Mouse (Mus musculus): Measurements from ENCODE around the gene Slc25a48. TPM values are rescaled to one million over a fixed set of nuclear protein-coding genes. Genes with fewer than 3 reads are reported as not detected.

The Slc25a48 gene
- polyA plus RNA-seq (2012; rRNA removed): 0.13 and 0.27 TPM in 2 replicates

DNA sequence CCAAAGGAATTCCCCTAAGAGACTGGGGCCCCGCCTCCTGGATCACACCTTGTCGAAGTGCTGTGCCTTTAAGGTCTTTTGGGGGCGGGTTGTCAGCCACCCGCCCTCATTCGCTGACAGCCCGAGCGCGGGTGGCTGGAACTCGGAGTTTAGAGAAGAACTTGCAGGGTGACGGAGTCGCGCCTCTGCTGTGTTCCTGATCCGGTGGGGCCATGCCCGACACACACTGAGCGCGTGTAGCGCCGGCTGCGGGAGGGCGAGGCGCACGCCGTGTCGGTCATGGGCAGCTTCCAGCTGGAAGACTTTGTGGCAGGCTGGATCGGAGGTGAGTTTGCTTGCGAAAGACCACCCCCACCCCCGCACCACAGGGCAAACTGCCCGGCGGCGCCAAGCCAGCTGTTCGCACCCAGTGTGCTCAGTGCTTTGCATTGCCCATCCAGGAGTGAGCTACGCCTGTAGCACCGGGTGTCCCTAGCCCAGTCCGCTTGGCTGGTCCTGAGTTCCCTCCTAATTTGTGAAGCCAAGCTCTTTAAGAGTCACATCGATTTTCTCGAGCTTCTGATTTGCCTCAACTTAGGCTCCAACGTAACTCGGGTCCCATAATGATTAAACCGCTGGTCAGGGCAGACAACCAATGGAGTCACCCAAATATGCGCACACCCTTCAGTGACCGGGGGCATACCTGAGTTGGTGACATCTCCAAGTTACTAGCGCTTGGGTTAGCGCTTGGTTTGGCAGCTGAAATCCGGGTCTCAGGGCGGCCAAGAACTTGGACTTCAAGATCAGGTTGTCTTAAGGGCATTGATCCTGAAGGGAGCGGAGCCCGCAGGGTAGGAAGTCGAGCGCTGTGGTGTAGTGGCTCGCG lies at the start of gene Slc25a48:
Gene Slc25a48 (plus strand): TSS at position 145 of the 865 bp plus-strand sequence.
- DNase-seq (ENCODE audit: low read depth): peak; percentile 40
- TF ChIP-seq CTCF (IDR thresholded peaks at IDR 0.05; ENCODE audit: borderline replicate concordance, extremely low read depth, insufficient read depth, insufficient read length): no peak
- TF ChIP-seq POLR2A (IDR thresholded peaks at IDR 0.05; ENCODE audit: borderline replicate concordance, extremely low read depth, insufficient read depth, insufficient read length, poor library complexity, severe bottlenecking): no peak

DNA sequence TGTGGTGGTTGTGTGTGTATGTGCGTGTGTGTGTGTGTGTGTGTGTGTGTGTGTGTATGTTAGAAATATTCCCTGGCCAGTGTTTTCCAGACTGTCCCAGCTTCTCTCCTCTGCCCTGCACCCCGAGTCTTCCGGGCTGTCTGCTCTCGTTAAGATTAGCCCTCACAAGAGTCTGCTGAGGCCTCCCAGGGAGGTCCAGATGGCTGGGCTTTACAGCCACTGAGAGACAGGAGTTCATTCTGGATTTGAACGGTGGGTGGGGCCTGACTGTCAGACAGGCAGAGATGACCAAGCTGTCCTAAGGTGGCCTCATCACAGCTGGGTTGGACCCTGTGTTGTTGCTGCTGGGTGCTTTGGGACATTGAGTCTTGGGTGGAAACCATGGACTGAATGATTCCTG lies 40.6 kb upstream of the Slc25a48 start:
- no peak for DNase-seq (ENCODE audit: low read depth)
- no peak for TF ChIP-seq POLR2A (IDR thresholded peaks at IDR 0.05; ENCODE audit: borderline replicate concordance, extremely low read depth, insufficient read depth, insufficient read length, poor library complexity, severe bottlenecking)
- TF ChIP-seq CTCF (IDR thresholded peaks at IDR 0.05; ENCODE audit: borderline replicate concordance, extremely low read depth, insufficient read depth, insufficient read length): no peak

DNA sequence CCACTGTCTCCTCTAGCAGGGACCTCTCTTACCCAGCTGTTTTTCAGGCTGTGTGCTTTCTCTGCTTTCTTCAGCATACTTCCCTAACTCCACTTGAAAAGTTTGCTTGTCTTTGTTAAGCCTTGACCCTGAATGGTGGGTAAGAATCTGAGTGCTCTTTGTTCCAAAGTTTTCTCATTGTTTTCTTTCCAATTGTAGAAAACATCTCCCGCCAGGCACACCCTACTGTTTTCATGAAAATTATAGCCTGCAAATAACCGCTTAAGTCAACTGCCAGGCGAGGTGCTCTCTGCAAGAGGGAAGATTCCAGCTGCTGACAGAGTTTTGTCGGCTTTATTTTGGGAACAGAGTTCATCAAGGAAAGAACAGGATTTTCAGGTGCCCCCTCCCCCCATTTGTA lies 37.0 kb upstream of the Slc25a48 start:
- no peak for TF ChIP-seq CTCF (IDR thresholded peaks at IDR 0.05; ENCODE audit: borderline replicate concordance, extremely low read depth, insufficient read depth, insufficient read length)
- no peak for TF ChIP-seq POLR2A (IDR thresholded peaks at IDR 0.05; ENCODE audit: borderline replicate concordance, extremely low read depth, insufficient read depth, insufficient read length, poor library complexity, severe bottlenecking)
- DNase-seq (ENCODE audit: low read depth): no peak

DNA sequence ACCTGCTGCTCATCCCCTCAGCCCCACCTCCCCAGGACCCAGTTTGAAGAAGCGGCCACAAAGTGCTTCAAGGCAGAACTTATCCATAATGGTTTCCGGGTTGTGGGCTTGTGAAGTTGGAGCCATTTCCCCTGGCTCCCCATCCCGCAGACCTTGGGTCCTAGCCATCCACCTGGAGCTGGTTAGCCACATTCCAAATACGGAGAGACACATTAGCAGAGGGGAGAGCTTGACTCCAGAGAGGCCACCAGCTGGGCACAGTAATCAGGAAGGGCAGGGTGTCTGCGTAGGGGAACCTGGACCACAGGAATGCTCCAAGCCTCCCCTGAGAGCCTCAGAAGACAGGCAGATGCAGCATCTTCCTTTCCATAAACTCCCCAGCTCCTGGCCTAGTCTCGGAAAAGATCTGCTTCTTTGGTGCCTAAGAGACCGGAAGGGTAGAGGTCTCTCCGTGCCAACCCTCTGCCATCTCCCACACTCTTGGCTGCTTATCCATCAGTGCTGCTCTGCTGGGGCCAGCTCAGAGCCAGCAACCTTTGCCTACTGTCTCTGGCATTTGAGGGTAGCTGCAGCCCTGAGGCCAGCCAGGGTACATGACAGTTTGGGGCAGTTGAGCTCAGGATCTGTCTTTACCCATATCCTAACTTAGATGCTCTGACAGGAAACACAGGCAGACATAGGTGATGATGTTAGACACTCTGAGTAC lies 34.6 kb upstream of the Slc25a48 start:
- DNase-seq (ENCODE audit: low read depth): no peak
- TF ChIP-seq CTCF (IDR thresholded peaks at IDR 0.05; ENCODE audit: borderline replicate concordance, extremely low read depth, insufficient read depth, insufficient read length): no peak
- no peak for TF ChIP-seq POLR2A (IDR thresholded peaks at IDR 0.05; ENCODE audit: borderline replicate concordance, extremely low read depth, insufficient read depth, insufficient read length, poor library complexity, severe bottlenecking)

DNA sequence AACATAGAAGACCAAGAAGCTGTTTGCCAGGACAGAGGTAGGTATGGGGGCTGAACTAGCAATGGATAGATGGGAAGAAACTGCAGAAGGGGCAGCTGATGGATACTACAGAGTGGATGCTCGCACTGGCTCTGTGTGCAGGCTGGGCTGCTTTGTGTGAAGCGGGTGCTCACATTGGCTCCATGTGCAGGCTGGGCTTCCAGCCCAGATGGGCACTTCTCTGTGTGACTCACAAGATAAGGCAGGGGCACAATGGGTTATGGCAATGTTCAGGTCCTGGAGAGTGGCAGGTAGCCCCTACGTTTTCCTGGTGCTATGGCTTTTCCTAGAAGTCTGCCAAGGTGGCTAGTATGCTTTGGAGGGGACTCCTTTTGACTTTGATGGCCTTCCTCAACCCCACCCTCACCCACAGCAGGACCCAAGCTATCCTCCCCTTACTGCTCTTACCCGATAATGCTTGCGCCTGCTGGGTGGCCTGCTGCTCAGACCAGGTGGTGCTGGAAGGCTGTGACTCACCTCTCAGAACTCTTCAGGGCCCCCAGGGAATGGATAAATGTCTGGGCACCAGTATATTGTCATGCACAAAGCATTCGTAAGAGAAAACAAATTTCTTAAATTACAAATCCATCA lies 33.5 kb upstream of the Slc25a48 start:
- TF ChIP-seq POLR2A (IDR thresholded peaks at IDR 0.05; ENCODE audit: borderline replicate concordance, extremely low read depth, insufficient read depth, insufficient read length, poor library complexity, severe bottlenecking): no peak
- no peak for TF ChIP-seq CTCF (IDR thresholded peaks at IDR 0.05; ENCODE audit: borderline replicate concordance, extremely low read depth, insufficient read depth, insufficient read length)
- DNase-seq (ENCODE audit: low read depth): no peak

DNA sequence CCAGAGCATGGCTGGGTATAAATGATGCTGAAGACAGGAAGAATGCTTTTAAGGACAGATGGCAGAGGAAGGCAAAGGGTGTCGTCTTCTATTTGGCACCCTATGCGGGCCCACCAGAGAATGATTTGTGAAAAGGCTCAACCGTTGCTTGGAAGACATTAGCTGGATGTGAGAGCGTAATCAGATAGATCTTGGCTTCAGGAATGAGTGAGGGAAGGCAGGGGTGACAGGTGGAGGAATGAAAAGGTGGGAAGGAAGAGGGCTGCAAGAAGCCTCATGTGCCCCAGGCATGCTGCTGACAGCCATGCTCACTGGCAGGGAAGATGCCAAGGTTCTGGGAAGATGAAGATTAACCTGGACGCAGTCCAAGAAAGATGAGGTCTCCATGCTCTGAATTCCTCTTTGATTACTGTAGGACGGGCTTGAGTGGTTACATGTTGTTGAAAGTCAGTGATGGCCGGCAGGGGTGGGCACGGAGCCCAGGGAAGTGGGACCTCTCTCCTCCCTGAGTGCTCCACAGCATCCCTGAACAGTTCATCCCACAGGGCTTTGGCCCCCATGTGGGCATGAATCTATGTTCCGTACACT lies 25.8 kb upstream of the Slc25a48 start:
- peak; percentile 65 for DNase-seq (ENCODE audit: low read depth)
- TF ChIP-seq CTCF (IDR thresholded peaks at IDR 0.05; ENCODE audit: borderline replicate concordance, extremely low read depth, insufficient read depth, insufficient read length): no peak
- no peak for TF ChIP-seq POLR2A (IDR thresholded peaks at IDR 0.05; ENCODE audit: borderline replicate concordance, extremely low read depth, insufficient read depth, insufficient read length, poor library complexity, severe bottlenecking)

DNA sequence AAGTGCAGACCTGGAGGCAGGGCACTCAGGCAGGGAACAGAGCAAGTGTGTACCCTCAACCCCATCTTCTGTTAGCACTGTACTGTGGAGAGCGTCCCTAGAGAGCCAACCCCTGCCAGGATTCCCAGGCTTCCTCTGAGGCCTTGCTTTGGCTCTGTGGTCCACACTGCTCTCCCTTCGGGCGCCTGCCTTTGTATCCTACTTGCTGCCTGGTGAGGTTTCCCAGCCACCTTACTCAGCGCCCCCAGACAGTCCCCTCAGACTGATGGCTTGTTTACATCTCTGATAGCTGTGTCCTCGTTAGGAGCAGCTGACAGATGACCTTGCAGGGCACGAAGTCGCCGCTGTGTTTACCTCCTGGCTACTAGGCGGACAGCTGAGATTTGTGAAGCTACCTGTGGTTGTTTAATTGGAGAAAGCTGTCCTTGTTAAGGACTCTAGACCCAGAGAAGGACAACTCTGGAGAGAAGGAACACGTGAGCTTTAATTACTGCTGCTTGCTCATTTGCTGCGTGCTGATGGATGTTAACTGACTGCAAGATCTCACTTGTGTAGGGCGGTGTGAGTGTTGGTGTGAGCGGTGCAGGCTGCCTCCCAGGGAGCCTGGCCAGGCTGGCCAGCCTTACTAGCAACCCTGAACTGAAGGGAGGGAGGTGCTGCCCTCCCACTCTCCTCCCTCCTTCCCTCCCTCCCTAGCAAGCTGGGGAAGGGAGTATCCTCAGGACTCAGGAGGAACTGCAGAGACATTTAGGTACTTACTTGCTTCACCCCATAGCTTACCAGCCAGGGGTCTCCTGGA lies 19.3 kb upstream of the Slc25a48 start:
- TF ChIP-seq POLR2A (IDR thresholded peaks at IDR 0.05; ENCODE audit: borderline replicate concordance, extremely low read depth, insufficient read depth, insufficient read length, poor library complexity, severe bottlenecking): no peak
- no peak for TF ChIP-seq CTCF (IDR thresholded peaks at IDR 0.05; ENCODE audit: borderline replicate concordance, extremely low read depth, insufficient read depth, insufficient read length)
- no peak for DNase-seq (ENCODE audit: low read depth)

DNA sequence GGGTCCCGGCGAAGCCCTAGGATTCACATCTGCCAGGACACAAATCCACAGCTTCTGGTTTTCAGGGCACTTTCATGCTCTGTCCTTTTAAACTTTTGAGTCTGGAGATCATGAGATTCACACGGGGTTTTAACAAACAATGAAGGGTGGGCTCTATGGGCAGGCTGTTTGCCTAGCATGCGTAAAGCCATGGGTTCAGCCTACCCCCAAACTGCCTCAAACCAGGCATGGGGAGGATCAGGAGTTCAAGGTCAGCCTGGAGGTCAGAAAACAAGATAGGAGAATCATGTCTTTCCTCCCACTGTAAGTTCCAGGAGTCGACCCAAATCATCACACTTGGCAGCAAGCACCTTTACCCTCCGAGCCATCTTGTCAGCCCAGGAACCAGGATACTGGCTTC lies 18.6 kb upstream of the Slc25a48 start:
- TF ChIP-seq POLR2A (IDR thresholded peaks at IDR 0.05; ENCODE audit: borderline replicate concordance, extremely low read depth, insufficient read depth, insufficient read length, poor library complexity, severe bottlenecking) (no peak), CTCF (IDR thresholded peaks at IDR 0.05; ENCODE audit: borderline replicate concordance, extremely low read depth, insufficient read depth, insufficient read length) (no peak)

DNA sequence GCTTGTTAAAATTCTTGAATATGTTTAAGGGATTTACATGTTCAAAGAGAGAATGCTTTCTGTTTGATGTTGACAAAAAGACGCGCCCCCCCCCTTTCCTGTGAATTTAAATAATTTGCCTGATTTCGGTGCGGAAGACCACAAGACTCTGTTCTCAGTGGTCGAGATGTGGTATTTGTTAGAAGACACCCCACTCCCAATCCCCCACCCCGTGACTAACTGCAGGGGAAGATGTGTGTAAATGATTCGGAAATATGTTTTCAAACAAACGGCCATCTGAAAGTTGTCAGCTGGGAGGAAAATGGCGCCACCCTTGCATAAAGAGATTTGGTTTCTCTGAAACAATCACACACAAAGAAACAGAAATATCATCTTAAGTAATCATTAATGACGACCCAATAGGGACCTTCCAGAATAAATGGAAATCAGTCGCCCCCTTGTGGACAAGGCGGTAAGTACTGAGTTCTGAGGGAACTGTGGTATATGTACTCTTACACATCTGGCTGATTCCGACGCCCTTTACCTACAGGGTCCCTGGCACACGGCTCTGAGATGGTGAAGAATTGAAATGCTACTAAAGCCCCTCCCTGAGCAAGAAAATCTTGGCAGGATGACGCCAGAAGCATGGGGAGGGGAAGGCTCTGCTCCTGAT lies 16.0 kb upstream of the Slc25a48 start:
- peak; percentile 86 for DNase-seq (ENCODE audit: low read depth)
- TF ChIP-seq CTCF (IDR thresholded peaks at IDR 0.05; ENCODE audit: borderline replicate concordance, extremely low read depth, insufficient read depth, insufficient read length) (peak; percentile 70; the same call in 1 of the 2 replicates), POLR2A (IDR thresholded peaks at IDR 0.05; ENCODE audit: borderline replicate concordance, extremely low read depth, insufficient read depth, insufficient read length, poor library complexity, severe bottlenecking) (no peak)

More for the DNA sequence above, 18.6 kb upstream of the Slc25a48 start:
- DNase-seq (ENCODE audit: low read depth): no peak

DNA sequence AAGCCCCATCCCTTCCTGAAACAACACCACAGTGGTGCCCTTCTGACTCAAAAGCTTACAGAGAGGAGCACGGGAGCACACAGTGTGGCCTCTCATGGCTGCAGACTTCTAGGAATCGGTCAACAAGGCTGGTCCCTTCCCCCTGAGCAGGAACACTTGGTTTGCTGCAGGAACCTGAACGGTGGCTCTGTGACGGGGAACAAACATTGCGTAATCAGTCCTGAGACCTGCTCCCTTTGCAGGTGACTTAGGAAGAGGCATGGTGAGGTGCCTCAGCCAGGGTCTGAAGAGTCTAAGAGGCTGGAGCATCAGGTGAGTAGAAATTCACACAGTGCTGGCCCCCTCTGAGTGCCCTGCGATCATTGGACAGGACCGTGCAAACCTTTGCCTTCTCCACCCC lies 12.2 kb upstream of the Slc25a48 start:
- TF ChIP-seq POLR2A (IDR thresholded peaks at IDR 0.05; ENCODE audit: borderline replicate concordance, extremely low read depth, insufficient read depth, insufficient read length, poor library complexity, severe bottlenecking): no peak
- no peak for TF ChIP-seq CTCF (IDR thresholded peaks at IDR 0.05; ENCODE audit: borderline replicate concordance, extremely low read depth, insufficient read depth, insufficient read length)
- no peak for DNase-seq (ENCODE audit: low read depth)
